Mouse (Mus musculus): Measurements from ENCODE around the gene Camta1.

DNA sequence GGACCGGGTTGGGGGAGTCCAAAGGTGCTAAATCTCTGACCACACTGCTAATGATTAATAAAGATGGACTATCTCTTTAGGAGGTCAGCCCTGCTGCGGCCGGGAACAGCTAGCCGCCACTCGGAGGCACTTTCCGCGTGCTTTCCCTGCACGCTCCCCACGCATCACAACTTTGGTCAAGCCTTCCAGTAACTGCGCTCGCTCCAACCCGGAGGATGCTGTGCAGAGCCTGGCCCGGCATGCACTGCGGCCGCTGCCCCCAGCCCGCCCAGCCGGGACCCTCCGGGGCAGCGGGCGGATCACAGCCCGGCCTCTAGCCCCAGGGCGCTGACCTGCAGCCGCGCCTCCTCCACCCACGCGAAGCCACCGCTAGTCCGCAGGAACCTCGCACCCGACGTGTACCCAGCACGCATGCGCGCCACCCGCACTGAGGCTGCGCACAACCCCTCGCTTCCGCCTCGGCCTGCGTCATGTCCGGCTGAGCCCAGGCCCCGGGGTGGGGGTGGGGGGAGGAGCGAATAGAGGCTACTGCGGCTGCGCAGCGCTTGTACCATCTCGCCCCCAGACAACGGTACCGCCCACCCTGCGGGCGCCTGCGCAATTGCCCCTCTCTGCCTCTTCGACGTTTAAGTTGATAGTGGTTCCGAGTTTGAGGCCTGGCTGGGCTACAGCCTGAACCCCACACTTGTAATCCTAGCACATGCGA lies 952.1 kb downstream of the Camta1 start:
- no peak for TF ChIP-seq CTCF (conservative IDR thresholded peaks at IDR 0.05; ENCODE audit: low read length)
- no peak for TF ChIP-seq NANOG (IDR thresholded peaks at IDR 0.05; ENCODE audit: borderline replicate concordance, low read length)
